Mouse (Mus musculus) G1E (cell line): Measurements from ENCODE around the gene AC109138.7.

ENCODE experiments used
- CTCF ChIP-seq: IDR thresholded peaks from 2 replicates; pipeline ENCODE4 v1.5.1; 2012; ENCODE audit warnings: low read depth, low read length, inconsistent platforms, mixed read lengths
- TAL1 ChIP-seq: conservative IDR thresholded peaks from 2 replicates; pipeline ENCODE4 v1.6.1; 2012; ENCODE audit warnings: low read depth, low read length, inconsistent platforms, mixed read lengths

DNA sequence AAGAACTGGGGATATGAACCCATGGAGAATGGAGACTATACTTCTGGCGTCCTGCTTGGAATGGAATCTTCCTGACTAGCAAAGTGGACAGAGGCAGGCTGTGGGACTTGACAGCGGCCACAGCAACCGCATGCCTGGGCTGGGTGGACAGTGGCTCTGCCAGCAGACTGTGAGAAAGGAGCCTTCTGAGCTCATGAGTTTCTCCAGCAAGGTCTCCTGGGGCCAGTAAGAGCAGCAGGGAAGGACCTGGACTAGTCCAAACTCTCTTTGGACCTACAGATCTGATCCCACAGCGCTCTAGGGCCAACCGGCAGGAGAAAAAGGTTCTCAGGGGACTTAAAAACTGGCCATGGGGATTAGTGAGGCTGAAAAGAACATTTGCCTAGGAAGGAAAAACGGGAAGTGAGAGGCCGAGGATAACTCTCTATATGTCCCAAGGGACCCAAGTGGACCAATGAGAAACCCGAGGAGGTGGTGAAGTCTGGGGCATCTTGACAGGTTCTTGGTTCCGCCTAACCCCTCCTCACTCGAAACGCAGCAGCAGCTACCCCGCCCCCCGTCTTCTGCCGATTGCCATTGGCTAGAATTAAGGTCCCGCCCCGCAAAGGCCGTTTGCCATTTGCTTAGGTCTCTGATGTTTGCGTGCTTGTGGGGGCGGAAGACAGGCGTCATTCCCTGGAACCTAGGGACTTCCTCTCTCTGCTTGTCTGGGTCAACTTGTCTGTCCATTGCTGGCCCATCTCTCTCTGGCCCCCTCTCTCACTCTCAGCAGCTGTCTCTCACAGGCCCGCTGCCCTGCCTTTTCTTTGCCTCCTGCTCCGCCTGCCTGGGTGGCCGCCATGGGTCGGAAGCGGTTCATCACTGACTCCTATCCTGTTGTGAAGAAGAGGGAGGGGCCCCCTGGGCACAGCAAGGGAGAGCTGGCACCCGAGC is 17.4 kb downstream of the AC109138.7 start, which contains the start of gene Pold4:
- TF ChIP-seq TAL1 (no peak), CTCF (no peak)
